Mouse (Mus musculus): ENCODE measurements around the gene 3110009E18Rik.

DNA sequence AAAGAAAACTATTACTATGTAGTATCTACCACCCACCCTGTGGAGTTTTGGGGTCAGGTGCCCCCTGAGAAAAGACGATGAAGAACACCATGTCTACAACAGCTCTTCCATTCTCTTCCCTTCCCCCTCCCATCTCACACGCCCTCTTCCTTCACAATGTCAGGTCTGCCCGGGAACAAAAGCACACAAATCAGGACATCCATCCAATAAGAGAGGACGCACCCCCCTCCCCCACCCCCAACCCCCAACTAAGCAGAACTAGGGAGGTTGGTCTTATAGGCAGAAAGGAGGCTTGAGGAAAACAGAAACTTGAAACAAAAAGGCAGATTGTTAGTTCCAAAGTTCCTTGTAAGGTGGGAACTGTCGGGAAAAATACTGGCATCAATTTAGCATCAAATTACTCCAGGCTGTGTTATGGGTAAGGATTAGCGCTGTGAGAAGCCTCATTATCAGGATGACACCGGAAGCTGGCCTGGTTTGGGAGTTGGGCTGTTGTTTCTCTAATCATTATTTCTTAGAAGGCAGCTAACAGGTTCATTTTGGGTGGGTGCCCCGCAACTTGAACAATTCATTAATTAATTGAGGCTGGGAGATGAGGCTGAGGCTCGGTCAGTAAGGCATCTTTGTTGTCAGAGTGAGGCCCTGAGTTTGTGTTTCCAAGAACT lies 43.1 kb upstream of the 3110009E18Rik start:
- TF ChIP-seq CTCF (IDR thresholded peaks at IDR 0.05; ENCODE audit: low read depth, low read length) (no peak), POLR2A (IDR thresholded peaks at IDR 0.05; ENCODE audit: borderline replicate concordance, low read depth, low read length) (no peak)

Data from bone marrow macrophage, adult 2 months (primary cell).